ENCODE assay signal across 14 mouse cellular contexts in the genomic region with DNA sequence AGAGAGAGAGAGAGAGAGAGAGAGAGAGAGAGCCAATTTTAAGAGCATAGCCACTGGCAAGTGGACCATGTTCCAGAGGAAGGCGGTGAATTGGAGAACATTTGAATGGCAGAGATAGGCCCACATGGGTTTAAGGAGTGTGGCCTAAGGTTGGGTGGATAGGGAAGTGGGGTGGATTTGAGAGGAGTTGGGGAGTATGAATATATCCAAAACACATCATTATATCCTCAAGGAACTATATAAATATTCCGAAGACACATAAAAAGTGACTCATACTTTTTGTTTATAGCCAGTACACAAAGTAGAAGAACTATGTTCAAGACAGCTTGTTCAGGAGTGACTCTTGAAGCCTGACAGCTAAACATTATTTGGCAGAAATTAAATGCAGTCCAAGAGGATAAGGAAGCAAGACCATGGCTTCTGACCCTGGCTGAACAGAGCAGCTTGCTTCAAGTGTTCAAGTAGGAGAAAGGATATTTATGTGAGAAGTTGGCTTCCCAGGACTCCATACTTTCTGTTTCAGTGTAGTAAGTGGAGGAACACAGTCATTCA.
"Had no signal": no experiment of that assay in that cellular context is flagged by ENCODE, and none has a peak within 500 bp of the region (broad histone marks: within the 10 kb centered on the region; RNA-seq: fewer than 3 reads in every experiment).

No protein-coding gene starts in this region.

- H3K9me3 ChIP-seq: intestine, embryonic 15.5 days; limb, embryonic 10.5 days; limb, embryonic 13.5 days; liver, embryonic 12.5 days; liver, embryonic 15.5 days; stomach, embryonic 15.5 days had no signal

- DNase-seq: layer of hippocampus, adult 9-11 months; liver; midbrain, embryonic 14.5 days; right cerebral cortex, postnatal 14 days; right cerebral cortex, postnatal 4 days; thymus, postnatal 25 days had no signal

- H3K4me3 ChIP-seq: intestine, embryonic 15.5 days; layer of hippocampus, adult 2 months; limb, embryonic 10.5 days; limb, embryonic 13.5 days; liver, embryonic 12.5 days; liver, embryonic 15.5 days; stomach, embryonic 15.5 days had no signal

- H3K4me2 ChIP-seq: intestine, embryonic 15.5 days; limb, embryonic 13.5 days; liver, embryonic 12.5 days; liver, embryonic 15.5 days; stomach, embryonic 15.5 days had no signal

- H3K27me3 ChIP-seq: intestine, embryonic 15.5 days; limb, embryonic 13.5 days; liver, embryonic 12.5 days; liver, embryonic 15.5 days; stomach, embryonic 15.5 days had no signal

- H3K27ac ChIP-seq: intestine, embryonic 15.5 days; layer of hippocampus, adult 2 months; limb, embryonic 10.5 days; limb, embryonic 13.5 days; liver, embryonic 12.5 days; liver, embryonic 15.5 days; macrophage; stomach, embryonic 15.5 days had no signal

- H3K9ac ChIP-seq: intestine, embryonic 15.5 days; limb, embryonic 13.5 days; liver, embryonic 12.5 days; liver, embryonic 15.5 days; stomach, embryonic 15.5 days had no signal

- H3K36me3 ChIP-seq: intestine, embryonic 15.5 days; limb, embryonic 10.5 days; limb, embryonic 13.5 days; liver, embryonic 12.5 days; liver, embryonic 15.5 days; stomach, embryonic 15.5 days had no signal

- H3K4me1 ChIP-seq: intestine, embryonic 15.5 days; liver, embryonic 12.5 days; liver, embryonic 15.5 days; stomach, embryonic 15.5 days had no signal

- ATAC-seq: intestine, embryonic 15.5 days had no signal
